Mouse (Mus musculus) large intestine, adult 2 months (tissue): Measurements from ENCODE around the gene Prph. TPM values are rescaled to one million over a fixed set of nuclear protein-coding genes. Genes with fewer than 3 reads are reported as not detected.
"Not testable (repeated sequence)": the region's sequence is repeated elsewhere in the genome, so short reads cannot be mapped to it uniquely, and the experiment has no call there.

Source experiments
- DNase-seq: peaks from one replicate; pipeline ENCODE4 v3.0.0-alpha.2; 2012; ENCODE audit warnings: low read depth, low spot score
- WGBS: fragments of 180-500 bp; shearing (Covaris S2); methylation state at CpG from one replicate; pipeline ENCODE4 v1.1.7; 2018; 5-methylcytosine and 5-hydroxymethylcytosine counted together
- polyA plus RNA-seq: library from polyadenylated mRNA; depleted of rRNA; stranded (reverse); fragments of >200 nt; gene quantifications from 2 replicates; pipeline ENCODE4 v1.2.3, GENCODE M21; 2012

The Prph gene
- polyA plus RNA-seq, 1 experiment: 9.1 TPM

DNA sequence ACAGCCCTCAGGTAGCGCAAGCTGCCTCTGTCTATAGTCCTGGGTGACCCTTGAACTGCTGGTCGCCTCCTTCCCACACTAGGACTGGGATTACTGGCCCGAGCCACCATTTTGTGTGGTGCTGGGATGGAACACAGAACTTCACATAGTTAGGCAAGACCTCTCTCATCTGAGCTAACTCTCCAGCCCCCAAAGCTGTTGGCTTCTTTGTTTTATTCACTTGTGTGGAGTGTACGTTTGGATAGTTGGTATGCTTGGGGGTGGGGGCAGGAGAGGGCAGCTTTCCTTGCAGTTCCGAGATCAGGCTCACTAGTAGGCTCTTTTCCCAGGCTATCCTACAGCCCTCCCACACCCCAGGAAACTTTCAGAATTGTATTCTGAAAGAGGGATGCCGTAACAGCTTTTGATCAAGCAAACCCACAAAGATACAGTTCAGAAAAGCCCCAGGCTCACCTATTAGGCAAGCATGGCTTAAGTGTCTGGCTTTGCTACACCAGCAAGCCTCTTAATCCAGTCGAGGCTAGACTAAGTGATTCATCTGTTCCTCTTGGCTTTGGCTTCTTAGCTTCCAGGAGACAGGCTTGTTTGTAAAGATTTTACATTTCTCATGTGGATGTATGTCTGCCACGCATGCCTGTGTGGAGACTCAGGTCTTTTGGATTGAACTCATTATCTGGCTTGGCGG, 22.8 kb upstream of the Prph start:
- no peak for DNase-seq
- WGBS: 35% methylated on average over 9 of the region's 9 CpGs

DNA sequence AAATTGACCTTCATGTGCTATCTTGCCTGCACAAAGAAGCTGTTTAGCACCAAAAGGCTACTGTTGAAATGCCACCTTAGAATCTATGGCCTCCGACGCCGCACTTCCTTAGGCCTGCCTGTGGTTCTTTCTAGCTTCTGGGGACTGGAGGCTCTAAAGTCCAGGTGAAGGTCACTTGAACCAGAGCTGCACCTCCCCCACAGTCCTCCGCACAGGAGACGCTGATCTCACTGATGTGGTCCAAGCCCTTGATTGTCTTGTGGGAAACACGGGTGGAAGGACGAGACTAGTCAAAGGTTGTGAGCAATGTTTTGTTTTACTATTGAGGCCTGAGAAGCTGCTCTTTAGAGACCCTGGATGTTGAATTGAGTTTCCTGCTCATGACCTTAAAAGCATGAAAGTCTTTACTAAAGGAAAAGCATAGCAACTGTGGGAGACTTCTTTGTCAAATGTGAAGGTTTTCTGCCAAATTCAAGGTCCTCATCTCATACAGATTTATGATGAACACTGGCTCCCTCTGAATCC, 22.2 kb upstream of the Prph start:
- 37% methylated on average over 7 of the region's 7 CpGs for WGBS
- no peak for DNase-seq

GRCm38 (mm10) chr15:99033498-99034270, 21.3 kb upstream of the Prph start:
- 58% methylated on average over 7 of the region's 7 CpGs for WGBS
- DNase-seq: no peak

GRCm38 (mm10) chr15:99035431-99035830, 19.5 kb upstream of the Prph start:
- no peak for DNase-seq
- 73% methylated on average over 4 of the region's 4 CpGs for WGBS

DNA sequence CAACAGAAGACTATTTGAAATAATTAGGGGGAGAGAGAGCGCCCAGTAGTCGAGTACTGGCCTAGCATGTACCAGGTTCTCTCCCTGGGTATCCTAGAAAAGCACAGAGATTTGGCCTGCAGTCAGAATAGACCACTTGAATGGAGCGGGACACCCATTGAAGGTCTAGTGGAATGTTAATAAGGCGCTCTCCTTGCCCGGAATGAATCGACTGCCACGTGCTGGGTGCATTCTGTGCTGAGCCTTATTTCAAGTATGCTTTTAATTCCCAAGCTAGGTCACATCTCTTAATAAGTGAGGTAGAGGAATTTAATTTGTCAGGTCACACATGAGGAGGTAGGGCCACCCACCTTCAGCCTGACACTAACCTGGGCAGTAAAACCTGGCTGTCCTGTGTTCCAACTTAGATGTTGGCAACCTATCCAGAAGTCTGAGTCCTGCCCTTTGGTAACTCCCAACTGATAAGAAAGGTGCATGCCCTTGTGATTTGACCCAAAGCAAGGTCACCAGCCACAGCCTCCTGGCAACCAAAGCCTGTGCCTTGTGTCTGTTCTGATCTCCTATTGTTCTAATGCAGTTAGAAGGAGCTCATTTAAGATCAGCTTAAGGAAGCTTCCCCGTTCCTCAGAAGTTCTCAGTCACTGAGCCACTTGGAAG, 18.6 kb upstream of the Prph start:
- no peak for DNase-seq
- 95% methylated on average over 8 of the region's 8 CpGs for WGBS

DNA sequence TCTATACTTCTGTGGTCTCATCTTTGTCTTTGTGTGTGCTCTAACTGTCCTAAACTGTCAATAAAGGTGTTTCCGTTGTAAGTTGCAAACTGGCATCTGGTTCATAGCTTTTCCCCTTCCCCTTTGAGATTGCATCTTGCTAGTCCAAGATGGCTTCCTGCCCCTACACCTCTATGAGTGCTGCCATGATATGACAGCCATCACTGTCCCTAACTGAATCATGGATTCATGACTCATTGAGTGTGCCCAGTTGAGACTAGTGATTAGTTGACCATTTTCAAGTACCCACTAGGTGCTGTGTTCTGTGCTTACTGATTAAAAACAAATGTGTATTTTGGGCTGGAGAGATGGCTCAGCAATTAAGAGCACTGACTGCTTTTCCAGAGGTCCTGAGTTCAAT, 16.9 kb upstream of the Prph start:
- no peak for DNase-seq
- 96% methylated on average over 1 of the region's 1 CpGs for WGBS

- WGBS: 81% methylated on average over 5 of the region's 5 CpGs
- DNase-seq: no peak
These were observed 16.2 kb upstream of the Prph start for GRCm38 (mm10) chr15:99038797-99039196.

GRCm38 (mm10) chr15:99039306-99039705, 15.7 kb upstream of the Prph start:
- 82% methylated on average over 4 of the region's 4 CpGs for WGBS
- DNase-seq: no peak

- WGBS: 58% methylated on average over 26 of the region's 26 CpGs
- no peak for DNase-seq
These were observed 14.7 kb upstream of the Prph start for GRCm38 (mm10) chr15:99039996-99040919.

DNA sequence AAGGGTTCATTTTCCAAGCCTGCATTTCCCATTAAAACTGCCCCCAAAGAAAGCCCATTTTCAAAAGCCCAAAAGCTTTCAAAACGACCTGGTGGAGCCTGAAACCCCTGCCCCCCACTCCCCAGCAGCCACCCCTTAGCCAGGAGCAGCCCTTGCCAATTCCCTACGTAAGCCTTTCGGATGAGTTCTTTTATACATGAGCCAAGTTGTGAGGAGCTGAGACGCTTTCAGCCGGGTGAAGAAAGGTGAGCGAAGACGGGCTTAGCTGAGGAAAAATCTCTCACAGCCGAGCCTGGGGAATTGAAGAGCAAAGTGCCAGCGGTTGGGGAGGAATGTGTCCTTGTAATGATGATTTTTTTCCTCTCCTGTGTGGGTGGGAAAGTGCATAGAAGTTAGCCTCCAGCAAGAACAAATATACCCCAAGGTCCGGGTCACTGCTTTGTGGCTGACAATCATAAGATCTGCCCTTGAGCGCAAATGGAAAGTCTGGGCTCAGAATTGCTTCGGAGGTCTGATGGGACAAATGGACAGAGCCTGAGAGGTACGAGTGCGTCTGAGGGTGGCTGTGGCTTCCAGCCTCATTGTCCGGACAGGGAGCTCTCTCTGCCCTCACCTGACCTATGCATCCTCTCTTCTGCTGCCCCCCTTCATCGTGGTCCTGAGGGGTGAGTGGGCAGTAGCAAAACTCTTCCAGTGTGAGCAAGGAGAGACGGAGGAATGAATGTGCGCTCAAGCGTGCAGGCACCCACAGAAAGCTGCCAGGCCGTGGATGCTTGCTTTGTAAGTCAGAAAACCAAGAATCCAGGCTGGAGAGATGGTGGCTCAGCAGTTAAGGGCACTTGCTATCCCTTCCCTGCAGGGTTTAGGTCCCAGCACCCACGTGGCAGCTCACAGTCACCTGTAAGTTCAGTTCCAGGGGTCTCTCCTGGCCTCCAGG, 13.8 kb upstream of the Prph start:
- DNase-seq: no peak
- 64% methylated on average over 21 of the region's 21 CpGs for WGBS

- 76% methylated on average over 5 of the region's 5 CpGs for WGBS
- no peak for DNase-seq
These were observed 12.6 kb upstream of the Prph start for GRCm38 (mm10) chr15:99042334-99042733.

GRCm38 (mm10) chr15:99044854-99045253, 10.1 kb upstream of the Prph start:
- 24% methylated on average over 3 of the region's 3 CpGs for WGBS
- DNase-seq: no peak

DNA sequence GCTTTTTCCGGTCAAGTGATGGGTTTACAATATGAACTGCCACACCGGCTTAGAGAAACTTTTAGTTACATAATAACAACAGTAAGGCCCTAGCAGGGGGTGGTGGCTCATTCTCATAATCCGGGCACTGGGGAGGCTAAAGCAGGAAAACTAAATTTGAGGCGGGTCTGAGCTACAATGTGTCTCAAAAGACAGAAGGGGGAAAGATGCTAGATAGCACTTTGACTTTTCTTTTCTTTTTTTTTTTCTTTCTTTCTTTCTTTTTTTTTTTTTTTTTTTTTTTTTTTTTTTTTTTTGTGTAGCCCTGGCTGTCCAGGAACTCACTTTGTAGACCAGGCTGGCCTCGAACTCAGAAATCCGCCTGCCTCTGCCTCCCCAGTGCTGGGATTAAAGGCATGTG, 9.2 kb upstream of the Prph start:
- not testable (repeated sequence) for DNase-seq
- WGBS: 70% methylated on average over 6 of the region's 6 CpGs

DNA sequence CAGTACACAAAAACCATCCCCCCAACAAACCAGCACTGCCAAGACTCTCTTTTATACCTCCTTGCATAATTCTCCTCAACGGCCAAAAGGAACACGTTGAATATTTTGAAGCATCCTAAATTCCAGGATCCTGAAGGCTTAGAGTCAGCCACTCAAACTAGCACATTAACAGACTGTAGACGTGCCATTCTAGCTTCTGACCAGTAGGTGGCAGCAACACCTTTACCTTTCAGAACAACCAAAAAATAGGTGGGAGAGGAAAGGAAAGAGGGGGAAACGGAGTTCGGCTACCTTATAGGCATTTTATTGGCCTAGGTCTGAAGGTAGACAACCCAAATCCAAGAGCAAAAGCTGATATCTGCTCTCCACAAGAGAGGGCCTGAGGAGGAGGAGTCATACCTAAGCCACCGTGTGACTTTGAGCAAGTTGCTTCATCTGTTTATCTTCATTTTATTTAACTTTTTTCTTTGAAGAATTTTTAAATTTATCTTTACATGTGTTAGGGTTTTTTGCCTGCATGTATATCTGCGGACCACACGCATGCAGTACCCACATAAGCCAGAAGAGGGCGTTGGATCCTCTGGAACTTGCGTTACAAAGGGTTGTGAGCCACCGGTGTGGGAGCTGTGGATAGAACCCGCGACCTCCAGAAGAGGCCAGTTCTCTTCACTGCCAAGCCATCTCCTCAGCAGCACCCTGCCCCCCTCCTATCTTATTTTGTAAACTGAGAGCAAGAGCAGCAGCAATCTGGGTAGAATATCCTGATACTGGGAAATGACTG, 5.3 kb upstream of the Prph start:
- DNase-seq: no peak
- WGBS: 29% methylated on average over 13 of the region's 13 CpGs

- DNase-seq: no peak
- 23% methylated on average over 9 of the region's 9 CpGs for WGBS
These were observed 1.6 kb upstream of the Prph start for GRCm38 (mm10) chr15:99053373-99053772.

DNA sequence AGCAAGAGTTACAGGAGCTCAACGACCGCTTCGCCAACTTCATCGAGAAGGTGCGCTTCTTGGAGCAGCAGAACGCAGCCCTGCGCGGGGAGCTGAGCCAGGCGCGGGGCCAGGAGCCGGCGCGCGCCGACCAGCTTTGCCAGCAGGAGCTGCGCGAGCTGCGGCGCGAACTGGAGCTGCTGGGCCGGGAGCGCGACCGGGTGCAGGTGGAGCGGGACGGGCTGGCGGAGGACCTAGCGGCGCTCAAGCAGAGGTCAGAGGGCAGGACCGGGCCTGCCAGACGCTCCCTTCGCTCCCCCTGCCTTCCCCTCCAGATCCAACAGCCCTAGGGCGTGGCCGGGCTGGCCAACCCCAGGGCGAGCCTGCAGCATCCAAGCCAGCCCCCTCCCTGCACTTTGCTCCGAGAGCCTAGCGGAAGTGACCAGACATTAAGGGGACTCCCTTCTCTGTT, 562 bp downstream of the Prph start:
- no peak for DNase-seq
- 1% methylated on average over 37 of the region's 37 CpGs for WGBS

GRCm38 (mm10) chr15:99056332-99056731, 1.4 kb downstream of the Prph start:
- WGBS: 9% methylated on average over 14 of the region's 14 CpGs
- no peak for DNase-seq
